9 mouse cellular contexts compared by ENCODE assay signal in genomic region chr2:163692873-163693612, GRCm38 (mm10). TPM values are rescaled to one million over a fixed set of nuclear protein-coding genes. Genes with fewer than 3 reads are reported as not detected.
DNase-seq lines count a peak whose midpoint lies in the region; ATAC-seq and TF ChIP-seq lines count a peak whose summit lies in the region.
"Had no signal": no experiment of that assay in that cellular context is flagged by ENCODE, and none has a peak within 500 bp of the region (broad histone marks: within the 10 kb centered on the region; RNA-seq: fewer than 3 reads in every experiment).

No protein-coding gene starts in this region.

- no peak overlapping the region for H3K4me3 ChIP-seq in forebrain, embryonic 10.5 days
- no peak overlapping the region for H3K4me3 ChIP-seq in forebrain, embryonic 11.5 days (ENCODE audit: low read depth, low read length)
- no peak overlapping the region for H3K4me3 ChIP-seq in lung, embryonic 14.5 days (ENCODE audit: low read depth, low read length)
- H3K4me3 ChIP-seq in intestine, embryonic 15.5 days (replicated peaks), result no peak overlapping the region
- H3K4me3 ChIP-seq in neural tube, embryonic 13.5 days, result no peak overlapping the region

- TF ChIP-seq CTCF in lung, embryonic 14.5 days (IDR thresholded peaks at IDR 0.05; ENCODE audit: low read depth), result no peak

- no peaks in the 10 kb centered on the region for H3K36me3 ChIP-seq in forebrain, embryonic 10.5 days (replicated peaks)
- no peaks in the 10 kb centered on the region for H3K36me3 ChIP-seq in forebrain, embryonic 11.5 days (ENCODE audit: control insufficient read depth, insufficient read depth, low read length)
- no peaks in the 10 kb centered on the region for H3K36me3 ChIP-seq in lung, embryonic 14.5 days (ENCODE audit: insufficient read depth)
- no peaks in the 10 kb centered on the region for H3K36me3 ChIP-seq in intestine, embryonic 15.5 days
- H3K36me3 ChIP-seq in neural tube, embryonic 13.5 days, result no peaks in the 10 kb centered on the region

- ATAC-seq in forebrain, embryonic 11.5 days (replicated peaks; ENCODE audit: low FRiP score), result no peak
- ATAC-seq in lung, embryonic 14.5 days (ENCODE audit: insufficient read depth), result no peak
- ATAC-seq in intestine, embryonic 15.5 days, result no peak
- ATAC-seq in neural tube, embryonic 13.5 days (ENCODE audit: low read depth), result no peak
- ATAC-seq: activated CD4-positive, CD25-positive, alpha-beta regulatory T cell, adult 4 months had no signal

- 85% methylated on average over 3 of the region's 3 CpGs for WGBS in forebrain, embryonic 10.5 days
- 81% methylated on average over 3 of the region's 3 CpGs for WGBS in forebrain, embryonic 11.5 days
- 61% methylated on average over 3 of the region's 3 CpGs for WGBS in lung, embryonic 14.5 days
- 64% methylated on average over 3 of the region's 3 CpGs for WGBS in intestine, embryonic 15.5 days
- WGBS in neural tube, embryonic 13.5 days, result 55% methylated on average over 3 of the region's 3 CpGs

- 0 out of 2 replicates have a peak overlapping the region, but pooled peaks have one; percentile 56 for H3K27ac ChIP-seq in forebrain, embryonic 10.5 days
- H3K27ac ChIP-seq in forebrain, embryonic 11.5 days (ENCODE audit: low read depth, low read length), result no peak overlapping the region
- peak overlapping the region; percentile 89 for H3K27ac ChIP-seq in lung, embryonic 14.5 days (ENCODE audit: low read depth)
- peak overlapping the region; percentile 58 for H3K27ac ChIP-seq in intestine, embryonic 15.5 days
- H3K27ac ChIP-seq in neural tube, embryonic 13.5 days (replicated peaks), result peak overlapping the region; percentile 42

- DNase-seq in forebrain, embryonic 10.5 days (ENCODE audit: extremely low spot score, low spot score), result no peak
- no peak for DNase-seq in forebrain, embryonic 11.5 days (ENCODE audit: low spot score)
- DNase-seq in lung, embryonic 14.5 days, result peak; percentile 11
- DNase-seq in lung, postnatal 4 days, result no peak
- DNase-seq in left cerebral cortex, adult 11 months (ENCODE audit: low spot score), result no peak
- DNase-seq in urinary bladder, postnatal 4 days (ENCODE audit: low spot score in 2 of 2), result no peak

- H3K9ac ChIP-seq in forebrain, embryonic 11.5 days (ENCODE audit: low read length), result no peak overlapping the region
- H3K9ac ChIP-seq in lung, embryonic 14.5 days, result no peak overlapping the region
- no peak overlapping the region for H3K9ac ChIP-seq in intestine, embryonic 15.5 days
- H3K9ac ChIP-seq in neural tube, embryonic 13.5 days, result peak overlapping the region; percentile 31; the same call in 1 of the 2 replicates

- no peaks in the 10 kb centered on the region for H3K27me3 ChIP-seq in forebrain, embryonic 10.5 days (ENCODE audit: poor library complexity, severe bottlenecking)
- H3K27me3 ChIP-seq in forebrain, embryonic 11.5 days (ENCODE audit: control insufficient read depth, insufficient read depth, low read length), result no peaks in the 10 kb centered on the region
- no peaks in the 10 kb centered on the region for H3K27me3 ChIP-seq in lung, embryonic 14.5 days (ENCODE audit: insufficient read depth, low read length)
- H3K27me3 ChIP-seq in intestine, embryonic 15.5 days (replicated peaks), result no peaks in the 10 kb centered on the region
- no peaks in the 10 kb centered on the region for H3K27me3 ChIP-seq in neural tube, embryonic 13.5 days

- H3K4me1 ChIP-seq in forebrain, embryonic 10.5 days, result peaks cover 69% of the 10 kb centered on the region
- peaks cover 1% of the 10 kb centered on the region for H3K4me1 ChIP-seq in forebrain, embryonic 11.5 days (replicated peaks; ENCODE audit: control insufficient read depth, insufficient read depth, low read length)
- H3K4me1 ChIP-seq in lung, embryonic 14.5 days (ENCODE audit: insufficient read depth), result peaks cover 9% of the 10 kb centered on the region
- H3K4me1 ChIP-seq in intestine, embryonic 15.5 days (replicated peaks), result peaks cover 19% of the 10 kb centered on the region
- H3K4me1 ChIP-seq in neural tube, embryonic 13.5 days (replicated peaks), result peaks cover 58% of the 10 kb centered on the region

- no peaks in the 10 kb centered on the region for H3K9me3 ChIP-seq in forebrain, embryonic 10.5 days
- no peaks in the 10 kb centered on the region for H3K9me3 ChIP-seq in forebrain, embryonic 11.5 days (ENCODE audit: control insufficient read depth, low read length)
- H3K9me3 ChIP-seq in lung, embryonic 14.5 days (ENCODE audit: low read depth, low read length), result no peaks in the 10 kb centered on the region
- H3K9me3 ChIP-seq in intestine, embryonic 15.5 days, result no peaks in the 10 kb centered on the region
- no peaks in the 10 kb centered on the region for H3K9me3 ChIP-seq in neural tube, embryonic 13.5 days

- H3K4me2 ChIP-seq in forebrain, embryonic 11.5 days (ENCODE audit: low read depth, low read length, severe bottlenecking), result no peak overlapping the region
- H3K4me2 ChIP-seq in lung, embryonic 14.5 days, result no peak overlapping the region
- no peak overlapping the region for H3K4me2 ChIP-seq in intestine, embryonic 15.5 days (replicated peaks)
- no peak overlapping the region for H3K4me2 ChIP-seq in neural tube, embryonic 13.5 days

RNA-seq across cellular contexts. Expression of gene Pkig, which starts 34.9 kb away (rescaled TPM):
- 212 and 215 TPM in 2 replicates for polyA plus RNA-seq in forebrain, embryonic 10.5 days (2016; fragmentation: Nextera tagmentation; extraction: Ambion mirVana)
- polyA plus RNA-seq in forebrain, embryonic 11.5 days (2014; fragmentation: Nextera tagmentation; extraction: Ambion mirVana), result 189 and 193 TPM in 2 replicates
- 143 and 145 TPM in 2 replicates for polyA plus RNA-seq in lung, embryonic 14.5 days (2014; fragmentation: Nextera tagmentation; extraction: Ambion mirVana)
- 113 and 122 TPM in 2 replicates for polyA plus RNA-seq in intestine, embryonic 15.5 days (2015; fragmentation: Nextera tagmentation; extraction: Ambion mirVana)
- polyA plus RNA-seq in neural tube, embryonic 13.5 days (2015; fragmentation: Nextera tagmentation; extraction: Ambion mirVana), result 116 and 123 TPM in 2 replicates

RNA-seq across cellular contexts. Expression of gene Serinc3, which starts 48.1 kb away (rescaled TPM):
- polyA plus RNA-seq in forebrain, embryonic 10.5 days (2016; fragmentation: Nextera tagmentation; extraction: Ambion mirVana), result 22.1 and 24.1 TPM in 2 replicates
- polyA plus RNA-seq in forebrain, embryonic 11.5 days (2014; fragmentation: Nextera tagmentation; extraction: Ambion mirVana), result 28.9 and 30.7 TPM in 2 replicates
- 56.2 and 62.5 TPM in 2 replicates for polyA plus RNA-seq in lung, embryonic 14.5 days (2014; fragmentation: Nextera tagmentation; extraction: Ambion mirVana)
- polyA plus RNA-seq in intestine, embryonic 15.5 days (2015; fragmentation: Nextera tagmentation; extraction: Ambion mirVana), result 45.3 and 47.1 TPM in 2 replicates
- 36.8 and 39.1 TPM in 2 replicates for polyA plus RNA-seq in neural tube, embryonic 13.5 days (2015; fragmentation: Nextera tagmentation; extraction: Ambion mirVana)

RNA-seq across cellular contexts. Expression of gene Ada, which starts 57.0 kb away (rescaled TPM):
- 13.6 and 13.9 TPM in 2 replicates for polyA plus RNA-seq in forebrain, embryonic 10.5 days (2016; fragmentation: Nextera tagmentation; extraction: Ambion mirVana)
- polyA plus RNA-seq in forebrain, embryonic 11.5 days (2014; fragmentation: Nextera tagmentation; extraction: Ambion mirVana), result 8.1 and 10.1 TPM in 2 replicates
- polyA plus RNA-seq in lung, embryonic 14.5 days (2014; fragmentation: Nextera tagmentation; extraction: Ambion mirVana), result 9.5 and 9.9 TPM in 2 replicates
- polyA plus RNA-seq in intestine, embryonic 15.5 days (2015; fragmentation: Nextera tagmentation; extraction: Ambion mirVana), result 6.6 and 7.1 TPM in 2 replicates
- 1.9 and 2.5 TPM in 2 replicates for polyA plus RNA-seq in neural tube, embryonic 13.5 days (2015; fragmentation: Nextera tagmentation; extraction: Ambion mirVana)
